Mouse (Mus musculus): Measurements from ENCODE around the gene Thumpd3. TPM values are rescaled to one million over a fixed set of nuclear protein-coding genes. Genes with fewer than 3 reads are reported as not detected.
A peak's percentile ranks its signal among the peaks of the same experiment; 100 is the strongest.

Thumpd3 gene
- polyA plus RNA-seq, 1 experiment: 10.6 TPM

- peak; percentile 98 for DNase-seq (ENCODE audit: low read depth, low spot score)
- under 1% methylated on average over 55 of the region's 55 CpGs for WGBS
Measured at GRCm38 (mm10) chr6:113076012-113076685, 30.1 kb downstream of the Thumpd3 start.

DNA sequence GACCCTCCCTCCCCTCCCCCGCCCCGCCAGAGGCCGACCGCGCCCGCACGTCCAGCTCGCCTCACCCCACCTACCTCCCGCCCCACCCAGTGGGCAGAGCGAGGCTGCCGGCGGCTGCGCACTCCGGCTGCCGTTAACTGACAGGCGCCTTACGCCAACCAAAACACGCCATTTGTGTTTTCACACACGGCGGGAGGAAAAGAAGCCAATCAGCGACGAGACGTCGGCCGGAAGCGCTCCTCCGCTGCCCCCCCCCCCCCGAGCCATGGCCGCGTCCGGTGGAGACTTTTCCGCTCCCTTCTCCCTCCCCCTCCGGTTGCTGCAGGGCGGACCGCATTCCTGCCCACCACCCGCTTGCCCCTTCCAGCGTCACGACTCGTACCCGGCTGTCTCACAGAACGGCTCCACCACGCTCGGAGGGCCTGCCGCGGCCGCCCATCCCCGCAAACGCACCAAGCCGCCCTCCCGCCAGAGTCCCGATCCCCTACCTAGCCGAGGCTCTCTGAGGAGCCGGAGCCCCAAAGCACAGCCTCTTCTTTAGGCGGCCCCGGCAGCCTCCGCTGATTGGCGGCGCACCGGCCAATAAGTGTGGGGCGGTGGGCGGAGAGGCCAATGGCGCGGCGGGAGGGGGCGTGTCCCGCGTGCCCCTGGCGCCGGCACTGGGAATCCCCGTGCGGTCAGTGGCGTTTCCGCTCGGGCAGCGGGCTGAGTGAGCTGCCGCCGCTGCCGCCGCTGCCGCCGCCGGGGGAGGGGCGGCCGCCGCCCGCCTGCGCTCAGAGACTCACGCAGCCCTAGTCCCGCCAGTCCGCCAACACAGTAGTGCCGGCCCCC lies 30.9 kb downstream of the Thumpd3 start, which contains the start of gene Setd5:
Gene Setd5, plus strand, starts transcription at position 680 of the 831 bp plus-strand sequence.
- no peak for DNase-seq (ENCODE audit: low read depth, low spot score)
- under 1% methylated on average over 76 of the region's 91 CpGs for WGBS

- WGBS: 1% methylated on average over 28 of the region's 28 CpGs
- DNase-seq (ENCODE audit: low read depth, low spot score): no peak
Measured at GRCm38 (mm10) chr6:113077569-113078030, 31.6 kb downstream of the Thumpd3 start.

DNA sequence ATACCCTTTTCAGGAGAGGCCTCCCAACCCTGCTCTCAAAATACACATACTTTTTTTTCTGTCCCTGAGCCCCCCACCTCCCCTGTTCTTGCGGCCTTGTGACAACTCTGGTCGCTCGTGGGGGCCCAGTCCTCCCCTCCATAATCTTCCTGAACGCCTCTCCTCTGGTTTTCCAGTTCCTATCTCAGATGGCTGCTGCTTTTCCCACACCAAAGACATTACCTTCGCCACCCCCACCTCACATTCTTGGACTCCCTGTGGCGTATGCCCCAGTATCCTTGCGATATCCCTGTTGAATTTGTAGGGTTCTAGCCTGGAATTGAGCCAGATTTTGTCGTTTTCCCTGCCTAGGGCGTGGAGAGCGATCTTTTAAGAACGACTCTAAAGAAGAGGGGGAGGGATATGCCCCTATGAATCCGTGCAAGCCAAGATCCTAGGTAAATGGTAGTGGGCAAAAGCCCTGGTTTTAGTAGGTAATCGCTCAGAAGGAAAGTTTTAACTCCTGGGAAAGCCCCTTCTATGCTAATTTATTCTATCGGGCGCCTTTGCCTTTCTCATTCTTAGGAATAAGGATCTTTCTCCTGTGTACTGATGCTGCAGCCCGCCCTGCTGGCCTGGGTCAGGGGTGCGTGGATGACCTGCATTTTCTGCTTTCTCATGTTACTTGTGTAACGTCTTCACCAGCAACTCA lies 32.2 kb downstream of the Thumpd3 start:
- 0% methylated on average over 18 of the region's 18 CpGs for WGBS
- no peak for DNase-seq (ENCODE audit: low read depth, low spot score)

DNA sequence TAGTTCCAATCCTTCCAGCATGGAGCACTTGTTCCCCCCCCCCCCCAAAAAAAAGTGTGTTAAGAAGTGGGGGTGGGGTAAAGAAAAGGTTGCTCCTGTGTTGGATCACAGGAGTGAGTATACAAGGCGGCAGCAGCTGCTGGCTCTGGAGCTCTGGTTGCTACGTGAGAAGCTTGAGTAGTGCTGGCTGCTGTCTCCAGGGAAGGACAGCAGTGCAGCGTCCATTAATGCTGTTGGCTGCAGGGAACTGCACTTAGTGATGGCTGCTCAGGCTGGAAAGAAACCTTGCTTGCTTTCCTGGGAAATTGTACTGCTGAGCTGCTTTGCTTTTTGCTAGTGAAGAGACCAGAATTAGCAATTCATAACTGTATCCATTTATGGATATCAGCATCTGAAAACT lies 33.5 kb downstream of the Thumpd3 start:
- no peak for DNase-seq (ENCODE audit: low read depth, low spot score)
- WGBS: 0% methylated on average over 3 of the region's 3 CpGs

DNA sequence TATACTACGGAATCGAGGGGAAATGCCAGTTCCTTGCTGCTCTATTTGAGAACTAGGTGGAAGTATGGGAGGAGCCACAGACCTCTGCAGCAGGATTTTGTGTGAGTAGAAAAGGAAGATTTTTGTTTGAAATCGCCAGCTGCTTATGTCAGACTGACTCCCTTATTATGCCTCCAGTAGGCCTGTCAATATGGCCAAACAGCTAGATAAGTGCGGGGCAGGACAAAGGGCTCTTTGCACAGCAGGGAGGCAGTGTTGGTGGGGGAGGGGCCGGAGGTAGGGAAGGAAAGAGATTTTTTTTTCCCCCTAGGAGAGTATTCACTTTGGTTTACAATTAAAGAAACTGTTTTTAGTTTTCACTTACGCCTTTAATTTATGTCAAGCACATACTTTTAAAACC lies 36.2 kb downstream of the Thumpd3 start:
- DNase-seq (ENCODE audit: low read depth, low spot score): no peak
- WGBS: 8% methylated on average over 6 of the region's 6 CpGs

DNA sequence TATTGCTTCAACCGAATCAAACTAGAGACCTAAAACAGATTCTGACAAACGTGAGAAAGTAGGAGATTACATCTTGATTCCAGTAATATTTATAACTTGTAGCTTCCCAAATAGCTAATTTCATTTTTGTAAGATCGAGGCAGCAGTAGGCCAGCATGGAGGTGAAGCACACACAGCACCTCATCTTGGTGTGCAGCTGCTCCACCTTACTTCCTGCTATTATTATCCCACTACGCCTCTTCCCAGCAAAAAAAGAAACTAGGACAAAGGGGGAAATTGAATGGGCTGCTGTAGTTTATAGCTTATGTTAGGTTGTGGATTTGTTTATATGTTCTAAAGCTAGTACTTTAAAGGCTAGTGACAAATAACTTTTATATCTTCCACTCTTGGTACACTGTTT lies 38.6 kb downstream of the Thumpd3 start:
- 10% methylated on average over 4 of the region's 4 CpGs for WGBS

DNA sequence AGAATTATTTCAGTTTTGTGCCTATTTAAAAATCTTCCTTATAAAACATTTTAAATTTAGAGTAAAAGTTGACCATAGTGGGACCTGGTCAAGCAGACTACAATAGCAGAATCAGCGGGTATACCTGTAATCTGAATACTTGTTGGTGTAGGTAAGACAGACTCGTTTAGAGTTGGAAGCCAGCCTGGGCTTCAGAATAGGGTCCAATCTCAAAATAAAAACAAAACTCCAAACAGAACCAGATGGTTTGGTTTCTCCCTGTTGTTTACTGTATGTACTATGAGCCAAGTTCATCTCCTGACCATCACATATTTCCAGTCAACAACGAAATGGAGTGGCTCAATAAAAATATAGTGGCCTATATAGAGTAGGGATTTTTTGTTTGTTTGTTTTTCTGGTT lies 47.2 kb downstream of the Thumpd3 start:
- DNase-seq (ENCODE audit: low read depth, low spot score): no peak

More for the DNA sequence above, 38.6 kb downstream of the Thumpd3 start:
- no peak for DNase-seq (ENCODE audit: low read depth, low spot score)

GRCm38 (mm10) chr6:113095547-113095946 lies 49.5 kb downstream of the Thumpd3 start:
- 67% methylated on average over 1 of the region's 1 CpGs for WGBS
- DNase-seq (ENCODE audit: low read depth, low spot score): no peak

More for the DNA sequence above, 47.2 kb downstream of the Thumpd3 start:
- WGBS: 43% methylated on average over 3 of the region's 3 CpGs

DNA sequence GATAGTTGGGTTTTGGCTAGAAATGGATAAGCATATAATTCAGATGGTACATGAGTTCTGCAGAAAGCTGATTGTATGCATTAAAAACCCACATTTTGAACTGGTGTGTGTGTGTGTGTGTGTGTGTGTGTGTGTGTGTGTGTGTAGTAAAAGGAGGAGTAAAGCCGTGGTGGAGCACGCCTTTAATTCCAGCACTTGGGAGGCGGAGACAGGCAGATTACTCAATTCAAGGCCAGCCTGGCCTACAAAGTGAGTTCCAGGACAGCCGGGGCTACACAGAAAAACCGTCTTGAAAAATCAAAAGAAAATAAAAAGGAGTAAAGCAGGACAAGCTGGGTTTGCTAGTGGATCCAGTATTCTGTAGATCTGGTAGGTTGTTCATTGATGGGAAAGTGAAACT lies 51.6 kb downstream of the Thumpd3 start:
- no peak for DNase-seq (ENCODE audit: low read depth, low spot score)
- WGBS: 35% methylated on average over 5 of the region's 5 CpGs

- WGBS: 1% methylated on average over 5 of the region's 5 CpGs
- peak; percentile 83 for DNase-seq (ENCODE audit: low read depth, low spot score)
Measured at GRCm38 (mm10) chr6:113099640-113100289, 53.7 kb downstream of the Thumpd3 start.

DNA sequence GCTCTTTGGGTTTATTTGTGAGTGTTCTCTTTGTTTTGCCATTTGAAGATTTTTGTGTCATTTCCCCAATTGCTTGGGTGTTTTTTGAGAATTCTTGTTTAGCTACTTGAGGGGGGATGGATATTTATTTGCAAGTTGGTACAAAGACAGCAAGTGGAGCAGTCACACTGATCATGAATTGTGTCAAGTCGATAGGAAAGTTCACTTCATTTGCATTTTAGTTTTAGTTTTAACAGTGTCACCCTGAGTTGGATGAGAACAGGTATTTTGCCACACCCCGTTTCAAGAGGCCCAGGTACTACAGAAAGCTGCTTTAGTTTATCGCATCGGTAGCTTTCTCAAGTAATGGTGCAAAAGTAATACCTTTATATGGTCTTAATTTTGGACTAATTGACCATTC lies 56.5 kb downstream of the Thumpd3 start:
- 34% methylated on average over 4 of the region's 4 CpGs for WGBS
- no peak for DNase-seq (ENCODE audit: low read depth, low spot score)

DNA sequence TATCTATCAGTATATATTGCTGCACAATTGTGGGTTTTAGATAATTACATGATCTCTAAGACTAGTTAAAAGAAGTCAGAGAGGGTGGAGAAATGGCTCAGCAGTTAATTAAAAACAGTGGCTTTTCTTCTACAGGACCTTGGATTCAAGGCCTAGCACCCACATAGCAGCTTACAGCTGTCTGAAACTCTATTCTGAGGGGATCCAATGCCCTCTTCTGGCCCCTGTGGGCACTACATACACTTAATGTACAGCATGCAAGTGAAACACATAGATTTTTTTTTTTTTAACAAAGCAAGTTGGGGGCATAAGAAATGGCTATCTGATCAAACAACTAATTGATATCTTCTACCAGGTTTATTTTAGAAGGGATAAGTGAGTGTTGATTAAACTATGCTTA lies 57.7 kb downstream of the Thumpd3 start:
- DNase-seq (ENCODE audit: low read depth, low spot score): no peak

- 83% methylated on average over 3 of the region's 3 CpGs for WGBS
- no peak for DNase-seq (ENCODE audit: low read depth, low spot score)
Measured at GRCm38 (mm10) chr6:113109378-113109777, 63.4 kb downstream of the Thumpd3 start.

GRCm38 (mm10) chr6:113109956-113110355 lies 63.9 kb downstream of the Thumpd3 start:
- WGBS: 70% methylated on average over 7 of the region's 7 CpGs
- no peak for DNase-seq (ENCODE audit: low read depth, low spot score)

Other genes with a start within 250 kb of the Thumpd3 start
- 0.71 and 0.93 TPM in 2 replicates for gene Srgap3, start 99.0 kb upstream of the Thumpd3 start, polyA plus RNA-seq (2012; rRNA removed)
- gene Setd5, start 31.1 kb downstream of the Thumpd3 start, polyA plus RNA-seq (2012; rRNA removed): 23.2 and 31.5 TPM in 2 replicates
- 0.26 and 0.46 TPM in 2 replicates for gene Lhfpl4, start 149.2 kb downstream of the Thumpd3 start, polyA plus RNA-seq (2012; rRNA removed)
- 40.6 and 46.3 TPM in 2 replicates for gene Mtmr14, start 191.6 kb downstream of the Thumpd3 start, polyA plus RNA-seq (2012; rRNA removed)
- gene Cpne9, start 236.1 kb downstream of the Thumpd3 start, polyA plus RNA-seq (2012; rRNA removed): 0.10 TPM in 1 of 2 replicates, not detected in the other